Mouse (Mus musculus): ENCODE measurements around the gene Cadps.

The Cadps gene

DNA sequence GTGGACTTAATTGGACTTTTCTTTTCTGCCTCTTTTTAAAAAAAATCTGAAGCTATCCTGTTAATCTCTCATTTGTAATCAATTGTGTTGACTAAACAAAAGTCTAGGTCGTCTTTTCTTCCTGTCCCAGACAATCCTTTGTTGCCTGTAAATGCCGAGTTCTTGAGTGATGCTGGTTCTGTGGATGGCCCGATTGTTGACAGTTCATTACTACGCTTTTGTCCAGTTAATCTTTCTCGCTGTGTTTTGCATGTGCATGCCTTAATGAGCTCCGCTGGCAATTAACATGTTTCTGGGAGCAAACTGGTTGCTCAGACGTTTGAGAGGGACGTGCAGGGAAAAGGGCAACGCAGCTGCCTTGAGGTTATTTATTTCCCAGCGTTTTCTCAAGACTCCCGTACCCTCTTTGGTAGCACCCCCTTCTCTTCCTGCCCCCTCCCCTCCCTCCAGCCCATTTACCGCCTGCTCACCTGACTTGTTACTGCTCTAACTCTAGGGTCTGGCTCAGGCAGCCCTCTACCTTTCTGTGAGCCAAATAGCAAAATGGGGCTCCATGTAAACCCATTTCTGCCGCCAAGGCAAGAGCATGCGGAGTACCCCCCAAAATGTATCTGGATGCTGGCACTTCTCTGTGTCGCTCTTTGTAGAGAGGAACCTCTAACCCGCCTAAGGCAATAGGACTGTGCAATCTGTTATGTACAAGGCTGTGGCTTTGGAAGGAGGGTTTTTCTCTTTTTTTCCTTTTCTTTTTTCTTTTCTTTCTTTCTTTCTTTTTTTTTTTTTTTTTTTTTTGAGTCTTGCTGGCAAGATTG lies 484.7 kb downstream of the Cadps start:
- no peak for DNase-seq

DNA sequence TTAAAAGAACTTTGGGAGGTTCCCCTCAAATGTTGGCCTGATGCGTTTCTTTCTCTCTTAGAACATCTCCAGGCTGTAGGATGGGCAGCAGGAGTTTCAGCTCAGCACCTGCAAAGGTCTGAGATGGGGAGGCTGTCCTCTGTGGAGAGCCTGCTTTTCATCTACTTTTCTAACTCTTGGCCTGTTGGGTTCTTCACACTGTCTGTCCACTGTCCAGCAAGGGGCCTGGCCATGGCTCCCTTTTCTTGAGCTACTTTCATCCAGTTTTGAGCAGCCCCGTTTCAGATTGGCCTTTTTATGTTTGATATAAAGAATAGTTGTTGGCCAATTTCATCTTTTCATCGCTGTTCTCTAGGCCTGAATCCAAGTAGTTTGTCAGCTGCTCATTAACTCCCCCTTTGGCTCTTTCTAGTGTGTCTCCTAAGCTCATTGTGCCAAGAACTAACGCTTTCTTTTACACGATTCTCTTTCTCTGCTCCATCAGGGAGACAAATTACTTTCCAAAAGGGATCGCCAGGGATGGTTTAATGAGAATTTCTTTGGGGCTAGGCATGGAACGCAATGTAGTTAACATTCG lies 485.4 kb downstream of the Cadps start:
- no peak for DNase-seq

DNA sequence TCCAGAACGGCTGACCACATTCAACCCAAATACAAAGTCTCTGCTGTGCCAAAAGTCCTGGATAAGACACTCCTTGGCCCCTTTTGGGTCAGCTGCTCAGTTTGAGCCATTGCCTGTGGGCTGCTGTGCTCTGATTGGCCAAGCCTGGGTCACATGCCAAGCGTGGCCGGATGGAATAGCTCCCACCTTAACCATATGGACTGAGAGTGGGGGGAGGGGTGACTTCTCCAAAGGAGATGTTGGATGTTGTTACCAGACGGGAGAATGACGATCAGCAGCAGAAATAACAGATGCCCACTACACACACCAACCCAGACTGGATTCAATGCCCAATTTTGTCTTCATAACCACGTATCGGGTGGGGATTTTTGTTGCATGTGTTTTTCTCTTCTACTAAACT lies 488.0 kb downstream of the Cadps start:
- no peak for DNase-seq

DNA sequence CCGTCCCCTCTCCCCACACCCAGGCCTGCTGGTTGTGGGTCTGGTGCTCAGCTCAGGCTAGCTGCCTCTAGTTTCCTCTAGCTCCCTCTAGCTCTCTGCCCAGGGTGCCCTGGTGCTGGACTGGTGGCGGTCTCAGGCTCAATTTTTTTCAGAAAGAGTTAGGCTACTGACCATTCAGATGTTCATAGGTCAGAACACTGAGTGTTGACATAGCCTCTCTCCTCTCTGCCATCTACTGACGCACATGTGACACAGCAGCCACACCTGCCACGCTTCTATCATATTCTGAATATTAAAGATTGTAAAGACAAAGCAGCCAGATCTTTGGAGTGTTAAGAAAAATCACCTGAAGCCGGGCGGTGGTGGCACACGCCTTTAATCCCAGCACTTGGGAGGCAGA lies 489.3 kb downstream of the Cadps start:
- DNase-seq, result no peak

All from cerebellum, adult 9-10 months (tissue).